Mouse (Mus musculus): Measurements from ENCODE around the gene Astn2. TPM values are rescaled to one million over a fixed set of nuclear protein-coding genes. Genes with fewer than 3 reads are reported as not detected.
A peak's percentile ranks its signal among the peaks of the same experiment; 100 is the strongest.

The Astn2 gene
- polyA plus RNA-seq, 1 experiment from 2014 or later: 0.81 TPM

DNA sequence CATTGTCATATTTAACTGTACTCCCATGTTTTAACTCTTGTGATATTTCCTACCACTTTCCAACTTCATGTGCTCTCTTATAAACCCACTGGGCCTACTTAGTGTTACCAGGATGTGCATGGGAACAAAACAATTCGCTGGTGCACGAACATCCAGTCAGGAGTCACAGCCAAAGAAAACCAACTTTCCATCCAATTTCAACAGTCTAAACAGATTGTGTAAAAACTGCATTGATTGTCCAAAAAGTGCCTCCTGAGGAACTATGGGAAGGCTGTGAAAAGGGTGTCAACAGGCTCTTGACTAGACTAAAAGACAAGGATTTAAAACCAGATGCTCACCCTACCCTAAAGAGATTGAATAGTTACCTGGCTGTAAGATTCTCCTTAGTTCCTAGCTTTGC lies 458.4 kb downstream of the Astn2 start:
- H3K4me1 ChIP-seq: no peaks in the 10 kb centered on the region
- no peak overlapping the region for H3K4me2 ChIP-seq
- H3K27me3 ChIP-seq: no peaks in the 10 kb centered on the region
- no peak overlapping the region for H3K4me3 ChIP-seq
- no peaks in the 10 kb centered on the region for H3K36me3 ChIP-seq (ENCODE audit: poor library complexity, severe bottlenecking)
- H3K9me3 ChIP-seq (replicated peaks): no peaks in the 10 kb centered on the region
- H3K27ac ChIP-seq: no peak overlapping the region
- 95% methylated on average over 2 of the region's 2 CpGs for WGBS
- no peak for ATAC-seq
- no peak overlapping the region for H3K9ac ChIP-seq

- H3K4me2 ChIP-seq: no peak overlapping the region
Observed at GRCm38 (mm10) chr4:65930901-65931300, 473.5 kb downstream of the Astn2 start.

DNA sequence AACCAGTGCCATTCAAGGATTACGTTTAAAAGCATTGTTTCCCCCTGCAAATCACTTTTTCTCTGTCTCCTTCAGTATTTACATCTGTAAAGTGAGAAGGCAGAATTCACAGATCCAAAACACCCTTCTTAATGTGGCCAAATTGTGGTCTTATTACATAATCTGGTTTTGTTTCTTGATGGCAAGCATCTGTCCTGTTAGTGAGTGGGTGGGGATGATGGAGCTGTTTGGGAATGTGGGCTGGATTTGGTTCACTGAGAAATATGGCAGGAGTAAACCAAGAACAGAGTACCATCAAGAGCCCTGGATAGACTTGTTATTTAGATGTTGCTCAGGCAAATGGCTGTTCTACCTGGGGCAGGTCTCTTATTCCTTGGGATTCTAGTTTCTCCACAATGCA lies 484.1 kb downstream of the Astn2 start:
- Histone ChIP-seq H3K4me3 (no peak overlapping the region), H3K36me3 (ENCODE audit: poor library complexity, severe bottlenecking) (no peaks in the 10 kb centered on the region), H3K9ac (no peak overlapping the region), H3K9me3 (replicated peaks) (no peaks in the 10 kb centered on the region), H3K4me1 (peaks cover 11% of the 10 kb centered on the region; the same call in 1 of the 2 replicates), H3K27ac (no peak overlapping the region), H3K27me3 (no peaks in the 10 kb centered on the region), H3K4me2 (no peak overlapping the region)
- no peak for ATAC-seq
- 53% methylated on average over 1 of the region's 1 CpGs for WGBS

More at GRCm38 (mm10) chr4:65930901-65931300, 473.5 kb downstream of the Astn2 start:
- Histone ChIP-seq H3K9ac (no peak overlapping the region), H3K4me3 (no peak overlapping the region), H3K9me3 (replicated peaks) (no peaks in the 10 kb centered on the region), H3K36me3 (ENCODE audit: poor library complexity, severe bottlenecking) (no peaks in the 10 kb centered on the region), H3K4me1 (no peaks in the 10 kb centered on the region), H3K27ac (no peak overlapping the region), H3K27me3 (no peaks in the 10 kb centered on the region)
- no peak for ATAC-seq
- WGBS: 91% methylated on average over 2 of the region's 2 CpGs

GRCm38 (mm10) chr4:65916027-65917008 lies 488.1 kb downstream of the Astn2 start:
- no peaks in the 10 kb centered on the region for H3K9me3 ChIP-seq (replicated peaks)
- ATAC-seq: peak; percentile 58

DNA sequence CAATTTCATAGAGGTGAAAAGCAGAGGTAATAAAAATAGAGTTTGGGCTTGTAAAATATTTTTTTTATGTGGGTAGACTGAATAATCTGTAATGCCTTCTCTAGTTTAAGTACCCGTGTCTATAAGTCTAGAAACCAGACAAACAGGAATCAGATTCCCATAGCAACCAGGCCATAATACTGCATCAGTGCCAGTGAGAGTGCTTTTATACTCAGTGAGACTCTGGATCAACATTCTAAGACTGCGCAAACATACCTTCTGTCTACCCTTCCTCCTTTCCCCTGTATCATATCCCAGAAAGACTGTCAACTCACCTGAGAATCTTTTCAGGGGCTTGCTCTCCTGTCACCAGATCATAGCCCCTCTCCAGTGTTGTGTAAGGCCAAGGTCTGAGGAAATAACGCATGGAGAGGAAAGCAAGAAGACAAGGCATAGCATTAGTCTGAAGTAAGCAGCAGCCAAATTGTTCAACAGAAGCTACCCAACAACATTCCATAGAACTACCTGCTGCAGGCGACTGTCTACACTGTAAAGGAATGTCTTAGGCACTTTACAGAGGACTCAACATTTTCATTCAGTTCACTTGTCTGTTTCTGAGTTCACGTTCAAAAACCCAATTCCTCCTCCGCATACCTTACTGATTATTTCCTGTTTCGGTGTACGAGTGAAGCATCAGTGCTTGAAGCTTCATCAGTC lies 492.0 kb downstream of the Astn2 start:
- no peak for ATAC-seq
- peaks cover 21% of the 10 kb centered on the region for H3K4me1 ChIP-seq
- H3K27ac ChIP-seq: no peak overlapping the region
- no peak overlapping the region for H3K4me2 ChIP-seq
- no peaks in the 10 kb centered on the region for H3K9me3 ChIP-seq (replicated peaks)
- no peaks in the 10 kb centered on the region for H3K36me3 ChIP-seq (ENCODE audit: poor library complexity, severe bottlenecking)
- no peaks in the 10 kb centered on the region for H3K27me3 ChIP-seq
- no peak overlapping the region for H3K9ac ChIP-seq
- H3K4me3 ChIP-seq: no peak overlapping the region
- 90% methylated on average over 8 of the region's 8 CpGs for WGBS

More at GRCm38 (mm10) chr4:65916027-65917008, 488.1 kb downstream of the Astn2 start:
- Histone ChIP-seq H3K4me2 (no peak overlapping the region), H3K27ac (no peak overlapping the region), H3K9ac (no peak overlapping the region), H3K4me1 (peaks cover 11% of the 10 kb centered on the region; the same call in 1 of the 2 replicates), H3K27me3 (no peaks in the 10 kb centered on the region), H3K4me3 (no peak overlapping the region), H3K36me3 (ENCODE audit: poor library complexity, severe bottlenecking) (no peaks in the 10 kb centered on the region)
- WGBS: 52% methylated on average over 11 of the region's 11 CpGs

GRCm38 (mm10) chr4:65907660-65908059 lies 496.8 kb downstream of the Astn2 start:
- no peak overlapping the region for H3K4me3 ChIP-seq
- 0 out of 2 replicates have a peak, but pooled peaks have one; percentile 36 for ATAC-seq
- WGBS: 22% methylated on average over 7 of the region's 7 CpGs
- 0 out of 2 replicates have a peak overlapping the region, but pooled peaks have one; percentile 22 for H3K4me2 ChIP-seq
- no peaks in the 10 kb centered on the region for H3K36me3 ChIP-seq (ENCODE audit: poor library complexity, severe bottlenecking)
- H3K9me3 ChIP-seq (replicated peaks): no peaks in the 10 kb centered on the region
- H3K27me3 ChIP-seq: no peaks in the 10 kb centered on the region
- peaks cover 11% of the 10 kb centered on the region for H3K4me1 ChIP-seq
- no peak overlapping the region for H3K27ac ChIP-seq
- H3K9ac ChIP-seq: no peak overlapping the region

- no peak overlapping the region for H3K9ac ChIP-seq
- H3K4me1 ChIP-seq: peaks cover 11% of the 10 kb centered on the region
- ATAC-seq: no peak
- no peaks in the 10 kb centered on the region for H3K9me3 ChIP-seq (replicated peaks)
- no peaks in the 10 kb centered on the region for H3K36me3 ChIP-seq (ENCODE audit: poor library complexity, severe bottlenecking)
- no peaks in the 10 kb centered on the region for H3K27me3 ChIP-seq
- no peak overlapping the region for H3K27ac ChIP-seq
- H3K4me3 ChIP-seq: no peak overlapping the region
- no peak overlapping the region for H3K4me2 ChIP-seq
- 87% methylated on average over 2 of the region's 2 CpGs for WGBS
Observed at GRCm38 (mm10) chr4:65904963-65905362, 499.4 kb downstream of the Astn2 start.

DNA sequence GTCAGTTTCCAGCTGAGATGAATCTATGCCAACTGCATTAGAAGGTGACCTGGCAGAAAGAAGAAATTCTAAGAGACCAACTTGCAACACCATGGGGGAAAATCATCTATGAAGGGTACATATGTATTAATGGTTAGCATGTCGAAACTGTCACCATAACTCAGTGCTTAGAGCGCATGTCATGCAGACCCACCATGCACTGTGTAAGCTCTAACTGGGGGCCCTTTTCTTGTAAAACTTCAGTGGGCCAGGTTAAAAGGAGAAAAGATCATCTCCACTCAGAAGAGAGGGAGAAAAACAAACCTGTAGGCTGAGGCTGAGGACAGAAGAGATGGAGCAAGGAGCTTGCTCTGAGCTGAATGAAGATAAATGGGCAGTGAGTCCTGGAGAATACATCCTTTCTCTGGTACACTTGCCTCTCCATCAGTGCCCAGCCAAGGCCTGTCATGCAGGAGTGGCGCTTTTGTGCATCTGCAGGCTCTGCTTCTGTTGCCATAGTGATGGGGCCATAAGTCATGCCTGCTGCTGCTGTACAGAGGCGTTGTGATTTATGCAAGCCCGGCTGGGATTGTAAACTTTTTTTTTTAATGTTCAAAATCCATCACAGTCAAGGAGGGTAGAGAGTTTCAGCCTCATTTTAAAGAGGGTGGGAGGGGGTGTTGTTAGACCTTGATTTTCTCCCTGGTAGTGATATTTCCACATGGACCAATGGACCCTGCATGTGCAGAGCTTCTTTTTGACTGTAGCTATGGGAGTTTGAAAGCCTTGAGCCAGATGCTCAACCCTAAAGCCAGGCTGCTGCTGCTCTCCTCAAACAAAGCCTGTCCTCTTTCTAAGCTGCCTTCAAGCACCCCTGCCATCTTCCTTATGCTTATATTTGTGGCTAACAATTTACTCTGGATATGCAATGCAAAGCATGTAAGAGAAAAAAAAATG lies 508.1 kb downstream of the Astn2 start:
- H3K27me3 ChIP-seq: no peaks in the 10 kb centered on the region

GRCm38 (mm10) chr4:65888332-65888993 lies 515.9 kb downstream of the Astn2 start:
- Histone ChIP-seq H3K36me3 (ENCODE audit: poor library complexity, severe bottlenecking) (no peaks in the 10 kb centered on the region), H3K9me3 (replicated peaks) (no peaks in the 10 kb centered on the region), H3K4me2 (no peak overlapping the region), H3K27ac (no peak overlapping the region; the same call in none of the 2 replicates), H3K4me3 (no peak overlapping the region), H3K9ac (no peak overlapping the region), H3K4me1 (peaks cover 17% of the 10 kb centered on the region), H3K27me3 (no peaks in the 10 kb centered on the region)
- WGBS: 21% methylated on average over 5 of the region's 5 CpGs
- peak; percentile 87 for ATAC-seq

More for the DNA sequence above, 508.1 kb downstream of the Astn2 start:
- Histone ChIP-seq H3K27ac (no peak overlapping the region), H3K4me1 (peaks cover 14% of the 10 kb centered on the region), H3K9me3 (replicated peaks) (no peaks in the 10 kb centered on the region), H3K36me3 (ENCODE audit: poor library complexity, severe bottlenecking) (no peaks in the 10 kb centered on the region), H3K4me3 (no peak overlapping the region), H3K4me2 (no peak overlapping the region), H3K9ac (no peak overlapping the region)
- peak; percentile 90 for ATAC-seq
- WGBS: 46% methylated on average over 5 of the region's 5 CpGs

DNA sequence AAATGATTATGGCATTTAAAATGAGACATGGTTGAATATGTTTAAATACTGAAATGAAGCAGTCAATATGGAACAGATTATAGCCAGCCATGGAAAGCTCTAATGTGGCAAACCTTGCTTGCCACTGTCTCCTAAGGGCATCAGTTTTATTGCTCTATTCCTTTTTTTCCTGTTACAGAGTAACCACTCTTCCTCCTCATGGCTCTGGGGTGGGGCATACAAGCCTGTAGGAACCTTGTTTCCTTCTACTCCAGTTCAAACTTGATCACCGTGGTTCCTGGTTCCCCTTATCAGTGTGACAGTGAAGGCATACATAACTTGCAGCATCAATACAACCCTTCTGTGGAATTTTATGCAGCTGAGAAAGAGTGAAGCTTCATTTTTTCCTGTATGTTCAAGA lies 517.5 kb downstream of the Astn2 start:
- ATAC-seq: no peak
- no peak overlapping the region for H3K27ac ChIP-seq

GRCm38 (mm10) chr4:65885921-65886320 lies 518.5 kb downstream of the Astn2 start:
- WGBS: 62% methylated on average over 3 of the region's 3 CpGs
- Histone ChIP-seq H3K36me3 (ENCODE audit: poor library complexity, severe bottlenecking) (no peaks in the 10 kb centered on the region), H3K27ac (no peak overlapping the region)

More for the DNA sequence above, 517.5 kb downstream of the Astn2 start:
- H3K4me2 ChIP-seq: no peak overlapping the region
- no peak overlapping the region for H3K9ac ChIP-seq
- H3K9me3 ChIP-seq (replicated peaks): no peaks in the 10 kb centered on the region
- no peaks in the 10 kb centered on the region for H3K27me3 ChIP-seq
- H3K36me3 ChIP-seq (ENCODE audit: poor library complexity, severe bottlenecking): no peaks in the 10 kb centered on the region
- no peak overlapping the region for H3K4me3 ChIP-seq
- WGBS: 87% methylated on average over 1 of the region's 1 CpGs
- H3K4me1 ChIP-seq: peaks cover 17% of the 10 kb centered on the region

More at GRCm38 (mm10) chr4:65885921-65886320, 518.5 kb downstream of the Astn2 start:
- no peak for ATAC-seq
- Histone ChIP-seq H3K4me2 (no peak overlapping the region), H3K9ac (no peak overlapping the region), H3K27me3 (no peaks in the 10 kb centered on the region), H3K4me1 (peaks cover 17% of the 10 kb centered on the region), H3K4me3 (no peak overlapping the region), H3K9me3 (replicated peaks) (no peaks in the 10 kb centered on the region)

Measured in forebrain, embryonic 13.5 days (tissue).